In genomic region chr2:102841231-102841630, GRCm38 (mm10) we compare ENCODE assay signal across 27 mouse cellular contexts.
"Had no signal": no experiment of that assay in that cellular context is flagged by ENCODE, and none has a peak within 500 bp of the region (broad histone marks: within the 10 kb centered on the region; RNA-seq: fewer than 3 reads in every experiment).

No protein-coding gene starts in this region.

- H3K27me3 ChIP-seq: embryonic facial prominence, embryonic 12.5 days; embryonic facial prominence, embryonic 13.5 days; embryonic facial prominence, embryonic 15.5 days; forebrain, embryonic 12.5 days; forebrain, embryonic 13.5 days; forebrain, embryonic 15.5 days had no signal

- H3K9me3 ChIP-seq: embryonic facial prominence, embryonic 10.5 days; embryonic facial prominence, embryonic 12.5 days; embryonic facial prominence, embryonic 13.5 days; embryonic facial prominence, embryonic 15.5 days; forebrain, embryonic 10.5 days; forebrain, embryonic 12.5 days; forebrain, embryonic 13.5 days; forebrain, embryonic 15.5 days had no signal

- H3K4me3 ChIP-seq: embryonic facial prominence, embryonic 10.5 days; embryonic facial prominence, embryonic 12.5 days; embryonic facial prominence, embryonic 13.5 days; embryonic facial prominence, embryonic 15.5 days; erythroblast, embryonic 14.5 days; forebrain, embryonic 10.5 days; forebrain, embryonic 12.5 days; forebrain, embryonic 13.5 days; forebrain, embryonic 15.5 days; gastrocnemius, adult 2 months; heart, adult 2 months had no signal

- H3K36me3 ChIP-seq: embryonic facial prominence, embryonic 10.5 days; embryonic facial prominence, embryonic 12.5 days; embryonic facial prominence, embryonic 13.5 days; forebrain, embryonic 10.5 days; forebrain, embryonic 12.5 days; forebrain, embryonic 15.5 days had no signal

- H3K9ac ChIP-seq: embryonic facial prominence, embryonic 12.5 days; embryonic facial prominence, embryonic 13.5 days; embryonic facial prominence, embryonic 15.5 days; forebrain, embryonic 12.5 days; forebrain, embryonic 13.5 days; forebrain, embryonic 15.5 days; forebrain, postnatal 0 days had no signal

- ATAC-seq: forebrain, embryonic 13.5 days; forebrain, embryonic 14.5 days; forebrain, embryonic 15.5 days; forebrain, embryonic 16.5 days; forebrain, postnatal 0 days had no signal

- H3K4me2 ChIP-seq: embryonic facial prominence, embryonic 12.5 days; embryonic facial prominence, embryonic 13.5 days; embryonic facial prominence, embryonic 15.5 days; forebrain, embryonic 12.5 days; forebrain, embryonic 13.5 days; forebrain, embryonic 15.5 days had no signal

- H3K27ac ChIP-seq: embryonic facial prominence, embryonic 10.5 days; embryonic facial prominence, embryonic 12.5 days; embryonic facial prominence, embryonic 13.5 days; embryonic facial prominence, embryonic 15.5 days; forebrain, embryonic 10.5 days; forebrain, embryonic 12.5 days; forebrain, embryonic 13.5 days; forebrain, embryonic 15.5 days; gastrocnemius, adult 2 months; heart, adult 2 months had no signal

- DNase-seq: cerebellum, adult 9-10 months; cerebellum, adult 9-11 months; cerebellum, postnatal 10 days; cerebellum, postnatal 14 days; cerebellum, postnatal 25 days; cerebellum, postnatal 36 days; embryo, embryonic 11 days; forebrain, postnatal 0 days; gastrocnemius, adult 2 months; gastrocnemius, postnatal 10 days; gastrocnemius, postnatal 14 days; gastrocnemius, postnatal 25 days; gastrocnemius, postnatal 36 days; heart, adult 11 months; heart, adult 18-20 months; heart, adult 2 months had no signal

- H3K4me1 ChIP-seq: embryonic facial prominence, embryonic 10.5 days; embryonic facial prominence, embryonic 12.5 days; embryonic facial prominence, embryonic 13.5 days; embryonic facial prominence, embryonic 15.5 days; forebrain, embryonic 10.5 days; forebrain, embryonic 12.5 days; forebrain, embryonic 13.5 days; forebrain, embryonic 15.5 days had no signal
